Mouse (Mus musculus) MEL (cell line): ENCODE measurements at regions not wholly inside any gene's neighbourhood (a gene's known extent, or its start where the extent isn't known, plus 50 kb on each side); places are given as distances from the start of the nearest gene placed in this dataset.

Source experiments
- CTCF ChIP-seq, 3 experiments: IDR thresholded peaks in 2 of 3; conservative IDR thresholded peaks in 1 of 3; 2 replicates each; pipeline ENCODE4 v1.5.1; 2011 to 2012; ENCODE audit warnings: low read length in 3 of 3, low read depth in 2 of 3, mild to moderate bottlenecking in 2 of 3, improper control_type of control experiment in 1 of 3, inconsistent platforms in 1 of 3, mixed read lengths in 1 of 3, moderate library complexity in 1 of 3; ENCODE audit not compliant: control insufficient read depth in 1 of 3, insufficient read depth in 1 of 3, poor library complexity in 1 of 3, severe bottlenecking in 1 of 3
- GATA1 ChIP-seq: IDR thresholded peaks from 2 replicates; pipeline ENCODE4 v1.6.1; 2011; ENCODE audit warnings: low read depth, low read length, improper control_type of control experiment
- MAZ ChIP-seq: IDR thresholded peaks from 2 replicates; pipeline ENCODE4 v1.6.1; 2012; ENCODE audit warnings: low read depth, mild to moderate bottlenecking, inconsistent platforms, low read length, improper control_type of control experiment
- MEF2A ChIP-seq: IDR thresholded peaks from 2 replicates; pipeline ENCODE4 v1.6.1; 2014; ENCODE audit warnings: low read depth, mild to moderate bottlenecking, inconsistent platforms, low read length, improper control_type of control experiment; ENCODE audit not compliant: poor library complexity, insufficient replicate concordance, severe bottlenecking; ENCODE audit errors: extremely low read depth
- MYC ChIP-seq: IDR thresholded peaks from 2 replicates; pipeline ENCODE4 v1.6.1; 2011; ENCODE audit warnings: low read depth, mild to moderate bottlenecking, low read length, improper control_type of control experiment, moderate library complexity
- POLR2AphosphoS5 ChIP-seq: IDR thresholded peaks from 2 replicates; pipeline ENCODE4 v1.6.1; 2012; ENCODE audit warnings: low read depth, borderline replicate concordance, mild to moderate bottlenecking, inconsistent platforms, low read length, moderate library complexity, mixed read lengths
- ZC3H11A ChIP-seq: IDR thresholded peaks from 2 replicates; pipeline ENCODE4 v1.6.1; 2012; ENCODE audit warnings: low read depth, mild to moderate bottlenecking, inconsistent platforms, low read length, improper control_type of control experiment
- ZKSCAN1 ChIP-seq: IDR thresholded peaks from 2 replicates; pipeline ENCODE4 v1.6.1; 2012; ENCODE audit warnings: low read depth, mild to moderate bottlenecking, inconsistent platforms, low read length, improper control_type of control experiment, moderate library complexity

DNA sequence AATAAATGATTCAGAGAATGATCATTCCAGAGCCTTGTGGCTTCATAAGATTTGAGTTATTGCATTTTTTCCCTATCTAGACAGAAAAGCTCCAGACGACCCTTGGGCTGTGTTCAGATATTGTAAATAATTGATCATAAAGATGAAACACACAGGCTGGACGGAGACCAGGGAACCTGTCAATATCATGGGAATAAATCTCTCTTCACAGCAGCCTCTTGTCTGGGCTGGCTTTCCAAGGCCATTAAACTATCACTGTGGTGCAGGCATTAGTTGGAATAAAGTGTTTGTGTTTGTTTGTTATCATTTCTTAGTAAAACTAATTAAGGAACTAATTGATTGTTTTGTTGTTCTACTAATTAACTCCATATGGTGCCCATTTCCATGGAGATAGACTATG, 533.5 kb downstream of the Cdk5rap2 start:
- no peak for TF ChIP-seq ZC3H11A
- TF ChIP-seq ZKSCAN1, result no peak
- TF ChIP-seq MAZ, result no peak
- no peak for TF ChIP-seq CTCF (IDR thresholded peaks at IDR 0.05 in 2 of 3, conservative IDR thresholded peaks at IDR 0.05 in 1 of 3; ENCODE audit: control insufficient read depth in 1 of 3, insufficient read depth in 1 of 3, low read depth in 2 of 3, low read length in 3 of 3, poor library complexity in 1 of 3, severe bottlenecking in 1 of 3)
- no peak for TF ChIP-seq GATA1
- no peak for TF ChIP-seq MYC
- no peak for TF ChIP-seq POLR2AphosphoS5
- TF ChIP-seq MEF2A, result no peak
